Mouse (Mus musculus) midbrain, embryonic 15.5 days (tissue): ENCODE measurements around the gene Phlpp1. TPM values are rescaled to one million over a fixed set of nuclear protein-coding genes. Genes with fewer than 3 reads are reported as not detected.
"Not testable (repeated sequence)": the region's sequence is repeated elsewhere in the genome, so short reads cannot be mapped to it uniquely, and the experiment has no call there.

Source experiments
- ATAC-seq: fragments of 200-750 bp; cut with Nextera tagmentation; replicated peaks from 2 replicates; pipeline ENCODE4 v1.8.0; 2017; ENCODE audit warnings: moderate TSS enrichment
- H3K27ac ChIP-seq: fragments of 300-500 bp; sonication (generic); 2 replicates; pipeline ENCODE4 v1.5.1; 2015; ENCODE audit warnings: mild to moderate bottlenecking, inconsistent platforms
- H3K27me3 ChIP-seq: fragments of 300-500 bp; sonication (generic); replicated peaks from 2 replicates; pipeline ENCODE4 v1.6.1; 2015; ENCODE audit warnings: inconsistent platforms
- H3K36me3 ChIP-seq: fragments of 300-500 bp; sonication (generic); replicated peaks from 2 replicates; pipeline ENCODE4 v1.6.1; 2015; ENCODE audit warnings: inconsistent platforms
- H3K4me1 ChIP-seq: fragments of 300-500 bp; sonication (generic); 2 replicates; pipeline ENCODE4 v1.6.1; 2015; ENCODE audit warnings: inconsistent platforms
- H3K4me2 ChIP-seq: fragments of 300-500 bp; sonication (generic); 2 replicates; pipeline ENCODE4 v1.6.1; 2015; ENCODE audit warnings: inconsistent platforms, mild to moderate bottlenecking, moderate library complexity
- H3K4me3 ChIP-seq: fragments of 300-500 bp; sonication (generic); 2 replicates; pipeline ENCODE4 v1.5.1; 2015; ENCODE audit warnings: mild to moderate bottlenecking, inconsistent platforms
- H3K9ac ChIP-seq: fragments of 300-500 bp; sonication (generic); 2 replicates; pipeline ENCODE4 v1.6.1; 2015; ENCODE audit warnings: mild to moderate bottlenecking, inconsistent platforms
- H3K9me3 ChIP-seq: fragments of 300-500 bp; sonication (generic); 2 replicates; pipeline ENCODE4 v1.6.1; 2016; ENCODE audit warnings: inconsistent platforms
- WGBS: fragments of 180-500 bp; shearing (Covaris S2); methylation state at CpG from one replicate; pipeline ENCODE4 v1.1.7; 2015; ENCODE audit warnings: mixed read lengths; 5-methylcytosine and 5-hydroxymethylcytosine counted together
- polyA plus RNA-seq: library from polyadenylated mRNA; unstranded; fragments of >200 nt; fragmentation: Nextera tagmentation; extraction: Ambion mirVana; gene quantifications from 2 replicates; pipeline ENCODE4 v1.2.1, GENCODE M21; 2015

The Phlpp1 gene
- polyA plus RNA-seq, 1 experiment from 2014 or later: 8.0 TPM

DNA sequence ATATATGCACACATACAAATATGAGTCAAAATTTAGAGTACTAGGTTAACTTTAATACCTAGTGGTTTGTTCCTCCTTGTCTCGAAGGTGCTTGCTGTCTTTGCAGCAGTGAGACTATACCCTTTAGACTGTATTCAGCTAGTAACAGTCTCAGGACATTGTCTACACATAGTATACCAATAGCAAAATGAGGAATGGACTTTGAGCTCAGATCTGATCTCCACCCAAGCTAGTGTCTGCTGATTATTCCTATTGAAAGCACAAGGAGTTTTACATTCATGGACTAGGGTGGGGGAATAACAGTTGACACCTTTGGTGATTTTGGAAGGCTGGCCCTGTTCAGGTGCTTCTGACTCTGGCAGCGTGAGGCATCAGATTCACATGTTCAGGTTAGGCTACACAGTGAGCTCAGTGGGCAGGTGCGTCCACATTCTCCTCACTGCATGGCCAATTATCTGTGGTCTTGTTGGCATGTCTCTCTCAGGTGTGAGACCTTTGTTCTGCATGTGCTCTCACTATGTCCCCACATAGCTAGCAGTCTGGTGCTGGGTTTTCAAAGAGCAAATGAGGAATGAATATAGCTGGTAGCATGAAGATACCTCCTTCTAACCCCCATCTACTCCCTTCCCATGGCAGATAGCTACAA, 138.0 kb downstream of the Phlpp1 start:
- 98% methylated on average over 3 of the region's 3 CpGs for WGBS
- Histone ChIP-seq H3K27ac (no peak overlapping the region), H3K27me3 (no peaks in the 10 kb centered on the region), H3K36me3 (no peaks in the 10 kb centered on the region), H3K9ac (no peak overlapping the region), H3K9me3 (no peaks in the 10 kb centered on the region), H3K4me1 (no peaks in the 10 kb centered on the region), H3K4me3 (no peak overlapping the region), H3K4me2 (no peak overlapping the region)
- ATAC-seq: no peak

DNA sequence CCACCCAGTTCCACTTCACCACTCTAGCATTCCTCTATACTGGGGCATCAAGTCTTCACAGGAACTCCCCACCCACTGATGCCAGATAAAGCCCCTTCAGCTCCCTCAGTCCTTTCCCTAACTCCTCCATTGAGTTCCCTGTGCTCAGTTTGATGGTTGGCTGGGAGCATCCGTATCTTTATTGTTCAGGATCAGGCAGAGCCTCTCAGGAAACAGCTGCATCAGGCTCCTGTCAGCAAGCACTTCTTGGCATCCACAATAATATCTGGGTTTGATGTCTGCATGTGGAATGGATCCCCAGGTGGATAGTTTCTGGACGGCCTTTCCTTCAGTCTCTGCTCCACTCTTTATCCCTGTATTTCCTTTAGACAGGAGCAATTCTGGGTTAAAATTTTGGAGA, 138.7 kb downstream of the Phlpp1 start:
- Histone ChIP-seq H3K4me1 (no peaks in the 10 kb centered on the region), H3K27me3 (no peaks in the 10 kb centered on the region), H3K27ac (no peak overlapping the region), H3K4me3 (no peak overlapping the region), H3K9ac (no peak overlapping the region), H3K36me3 (no peaks in the 10 kb centered on the region), H3K4me2 (no peak overlapping the region), H3K9me3 (no peaks in the 10 kb centered on the region)
- 68% methylated on average over 2 of the region's 2 CpGs for WGBS
- no peak for ATAC-seq

DNA sequence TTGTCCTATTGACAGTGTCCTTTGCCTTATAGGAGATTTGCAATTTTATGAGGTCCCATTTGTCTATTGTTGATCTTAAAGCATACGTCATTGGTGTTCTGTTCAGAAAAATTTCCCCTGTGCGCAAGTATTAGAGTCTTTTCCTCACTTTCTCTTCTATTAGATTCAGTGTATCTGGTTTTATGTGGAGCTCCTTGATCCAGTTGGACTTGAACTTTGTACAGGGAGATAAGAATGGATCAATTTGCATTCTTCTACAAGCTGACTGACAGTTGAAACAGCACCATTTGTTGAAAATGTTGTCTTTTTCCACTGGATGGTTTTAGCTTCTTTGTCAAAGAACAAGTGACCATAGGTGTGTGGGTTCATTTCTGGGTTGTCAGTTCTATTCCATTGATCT, 140.3 kb downstream of the Phlpp1 start:
- H3K36me3 ChIP-seq, H3K27ac ChIP-seq, H3K9me3 ChIP-seq, H3K4me2 ChIP-seq, H3K4me1 ChIP-seq, H3K27me3 ChIP-seq, H3K4me3 ChIP-seq, H3K9ac ChIP-seq, ATAC-seq: not testable (repeated sequence)
- WGBS: 90% methylated on average over 2 of the region's 2 CpGs

DNA sequence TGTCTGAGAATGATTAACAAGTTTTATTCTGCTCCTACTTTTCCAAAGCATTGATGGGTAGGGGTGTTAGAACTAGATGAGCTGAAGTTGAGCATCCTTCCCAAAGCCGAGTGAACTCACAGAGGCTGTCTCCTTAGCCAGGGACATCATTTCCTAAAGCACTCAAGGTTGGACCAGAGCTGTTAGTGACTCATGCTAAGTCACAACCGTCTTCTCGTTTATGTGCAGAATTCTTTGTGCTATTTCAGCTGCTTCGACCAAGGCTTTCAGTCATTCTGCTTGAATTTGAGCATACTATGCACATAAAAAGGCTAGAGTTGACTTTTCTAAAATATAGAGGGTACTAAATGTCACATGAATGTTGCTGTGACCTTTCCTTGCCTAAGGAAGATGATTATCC, 142.9 kb downstream of the Phlpp1 start:
- H3K27ac ChIP-seq: no peak overlapping the region
- H3K9me3 ChIP-seq: no peaks in the 10 kb centered on the region
- H3K9ac ChIP-seq: no peak overlapping the region
- no peaks in the 10 kb centered on the region for H3K36me3 ChIP-seq
- no peak overlapping the region for H3K4me3 ChIP-seq
- ATAC-seq: no peak
- WGBS: 92% methylated on average over 4 of the region's 4 CpGs
- no peaks in the 10 kb centered on the region for H3K4me1 ChIP-seq
- H3K27me3 ChIP-seq: no peaks in the 10 kb centered on the region
- no peak overlapping the region for H3K4me2 ChIP-seq

DNA sequence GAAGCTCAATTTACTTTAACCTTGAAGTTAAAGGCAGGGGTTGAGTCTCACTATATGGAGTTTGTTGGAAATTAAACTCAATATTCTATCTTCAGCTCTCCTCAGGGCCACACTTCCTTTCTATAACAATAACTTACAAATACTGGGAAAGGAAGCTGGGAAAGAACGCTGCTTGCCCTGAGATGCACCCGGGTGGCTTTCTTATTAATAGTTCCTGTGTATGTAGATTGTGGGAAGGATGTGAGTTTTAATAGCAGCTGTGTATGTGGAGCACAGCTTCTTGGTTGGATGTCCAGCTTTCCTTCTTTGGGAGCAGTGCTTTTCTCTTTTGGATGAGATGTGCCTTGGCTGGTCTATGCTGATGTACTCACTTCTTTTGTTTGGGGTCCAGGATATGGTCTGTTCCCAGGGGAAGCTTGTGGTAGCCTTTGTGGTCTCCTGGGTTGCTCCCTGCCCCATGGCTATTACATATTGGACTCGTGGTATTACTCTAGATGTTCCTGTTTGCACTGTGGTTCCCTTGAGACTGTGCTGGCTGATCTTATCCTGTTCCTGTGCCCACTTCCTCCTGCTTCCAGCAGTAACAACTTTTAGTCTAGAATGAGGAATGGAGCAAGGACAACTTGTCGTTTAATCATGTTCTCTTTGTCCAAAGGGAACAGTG, 145.2 kb downstream of the Phlpp1 start:
- Histone ChIP-seq H3K4me1 (no peaks in the 10 kb centered on the region), H3K9ac (no peak overlapping the region), H3K4me3 (no peak overlapping the region), H3K4me2 (no peak overlapping the region), H3K36me3 (no peaks in the 10 kb centered on the region), H3K27me3 (no peaks in the 10 kb centered on the region), H3K9me3 (no peaks in the 10 kb centered on the region), H3K27ac (no peak overlapping the region)
- 84% methylated on average over 4 of the region's 4 CpGs for WGBS
- no peak for ATAC-seq

DNA sequence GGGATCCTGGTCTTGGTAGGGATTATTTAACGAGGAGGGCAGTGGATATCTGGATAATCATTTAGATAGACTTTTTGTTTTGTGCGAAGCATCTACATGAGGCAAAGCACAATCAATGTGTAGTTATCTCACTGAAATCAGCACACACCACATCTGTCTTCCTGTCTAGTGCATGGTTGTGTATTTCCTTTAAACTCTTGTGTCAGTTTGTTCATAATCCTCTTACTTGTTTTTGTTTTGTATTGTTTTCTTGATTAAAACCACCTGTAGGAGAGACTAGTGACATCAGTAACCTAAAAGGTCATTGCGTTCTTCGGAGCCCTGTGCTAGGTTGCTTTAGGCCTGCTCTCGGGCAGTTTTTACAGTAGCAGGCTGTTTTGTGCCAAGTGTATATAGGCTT, 146.8 kb downstream of the Phlpp1 start:
- no peaks in the 10 kb centered on the region for H3K27me3 ChIP-seq
- no peaks in the 10 kb centered on the region for H3K36me3 ChIP-seq
- no peaks in the 10 kb centered on the region for H3K9me3 ChIP-seq
- ATAC-seq: no peak
- H3K4me2 ChIP-seq: no peak overlapping the region
- no peaks in the 10 kb centered on the region for H3K4me1 ChIP-seq
- WGBS: 84% methylated on average over 5 of the region's 5 CpGs
- no peak overlapping the region for H3K4me3 ChIP-seq
- H3K27ac ChIP-seq: no peak overlapping the region
- no peak overlapping the region for H3K9ac ChIP-seq

DNA sequence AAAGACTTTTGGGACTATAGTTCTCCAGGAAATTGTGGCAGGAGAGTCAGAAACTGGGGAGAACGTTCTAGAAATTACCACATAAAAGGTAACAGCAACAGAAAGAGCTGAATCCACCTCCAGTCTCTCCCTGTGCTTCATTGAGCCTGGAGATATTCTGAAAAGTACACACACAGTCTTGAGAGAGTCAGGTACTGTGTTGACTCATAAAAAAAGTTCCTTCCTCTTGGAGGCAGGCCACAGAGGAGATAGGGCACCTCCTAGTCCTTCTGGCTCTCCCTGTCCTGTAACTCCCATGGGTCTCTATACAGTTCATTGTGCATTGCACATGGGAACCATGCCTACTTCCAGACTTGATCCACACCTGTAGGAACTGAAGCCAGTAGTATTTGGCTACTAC, 149.0 kb downstream of the Phlpp1 start:
- no peak for ATAC-seq
- H3K36me3 ChIP-seq: no peaks in the 10 kb centered on the region
- WGBS: 92% methylated on average over 1 of the region's 1 CpGs
- no peak overlapping the region for H3K4me3 ChIP-seq
- no peaks in the 10 kb centered on the region for H3K27me3 ChIP-seq
- no peaks in the 10 kb centered on the region for H3K9me3 ChIP-seq
- H3K4me2 ChIP-seq: no peak overlapping the region
- no peak overlapping the region for H3K9ac ChIP-seq
- no peak overlapping the region for H3K27ac ChIP-seq
- no peaks in the 10 kb centered on the region for H3K4me1 ChIP-seq

DNA sequence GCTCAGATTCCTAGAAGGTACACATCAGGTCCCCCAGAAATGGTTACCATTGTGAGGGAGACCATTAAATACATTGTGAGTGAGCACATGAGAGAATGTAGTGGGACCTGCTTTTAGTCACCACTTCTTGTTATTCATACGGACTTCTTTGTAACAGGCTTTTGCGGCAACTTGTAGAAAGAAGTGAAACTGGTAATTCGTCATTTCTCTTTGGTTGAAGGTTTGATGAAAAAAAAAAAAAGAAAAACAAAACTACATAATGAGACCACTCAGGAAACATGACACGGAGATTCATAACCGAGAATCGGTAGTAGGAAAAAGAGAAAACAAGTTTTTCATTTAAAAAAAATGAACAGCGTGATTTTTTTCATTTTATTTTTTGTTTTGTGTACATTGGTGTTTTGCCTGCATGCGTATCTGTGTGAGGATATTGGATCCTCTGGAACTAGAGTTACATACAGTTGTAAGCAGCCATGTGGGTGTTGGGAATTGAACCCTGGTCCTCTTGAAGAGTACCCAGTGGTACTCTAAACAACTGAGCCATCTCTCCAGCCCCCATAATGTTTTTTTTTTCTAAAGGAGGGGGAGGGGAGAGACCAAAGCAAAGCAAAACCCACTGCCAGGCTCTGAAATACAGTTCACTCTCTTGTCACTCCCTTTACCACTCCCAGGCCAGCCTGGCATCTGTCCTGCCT, 150.0 kb downstream of the Phlpp1 start:
- Histone ChIP-seq H3K4me1 (no peaks in the 10 kb centered on the region), H3K9me3 (no peaks in the 10 kb centered on the region), H3K27me3 (no peaks in the 10 kb centered on the region), H3K27ac (no peak overlapping the region), H3K4me2 (no peak overlapping the region), H3K36me3 (no peaks in the 10 kb centered on the region), H3K4me3 (no peak overlapping the region), H3K9ac (no peak overlapping the region)
- ATAC-seq: no peak
- 95% methylated on average over 8 of the region's 8 CpGs for whole genome bisulfite sequencing

DNA sequence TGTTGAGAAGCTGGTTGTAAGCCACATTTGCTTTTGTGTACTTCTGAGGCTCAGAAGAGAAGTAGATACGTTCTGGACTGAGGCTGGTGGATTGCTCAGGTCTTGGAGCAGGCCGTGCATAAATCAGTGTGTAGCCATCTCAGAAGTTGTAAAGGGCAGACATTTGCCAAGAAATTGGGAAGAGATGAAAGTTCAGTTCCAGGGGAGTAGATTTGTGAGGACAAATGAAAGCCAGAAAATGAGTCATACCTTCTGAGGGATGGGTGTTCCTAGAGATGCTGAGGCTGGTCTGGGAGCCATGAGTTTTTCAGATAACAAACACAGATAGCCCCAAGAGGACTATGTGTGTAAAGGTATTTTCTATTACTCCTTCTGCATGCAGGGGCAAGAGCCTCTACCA, 155.1 kb downstream of the Phlpp1 start:
- no peak overlapping the region for H3K9ac ChIP-seq
- no peaks in the 10 kb centered on the region for H3K9me3 ChIP-seq
- H3K27ac ChIP-seq: no peak overlapping the region
- no peak for ATAC-seq
- H3K4me3 ChIP-seq: no peak overlapping the region
- no peaks in the 10 kb centered on the region for H3K4me1 ChIP-seq
- no peak overlapping the region for H3K4me2 ChIP-seq
- no peaks in the 10 kb centered on the region for H3K36me3 ChIP-seq
- 78% methylated on average over 2 of the region's 2 CpGs for WGBS
- no peaks in the 10 kb centered on the region for H3K27me3 ChIP-seq

DNA sequence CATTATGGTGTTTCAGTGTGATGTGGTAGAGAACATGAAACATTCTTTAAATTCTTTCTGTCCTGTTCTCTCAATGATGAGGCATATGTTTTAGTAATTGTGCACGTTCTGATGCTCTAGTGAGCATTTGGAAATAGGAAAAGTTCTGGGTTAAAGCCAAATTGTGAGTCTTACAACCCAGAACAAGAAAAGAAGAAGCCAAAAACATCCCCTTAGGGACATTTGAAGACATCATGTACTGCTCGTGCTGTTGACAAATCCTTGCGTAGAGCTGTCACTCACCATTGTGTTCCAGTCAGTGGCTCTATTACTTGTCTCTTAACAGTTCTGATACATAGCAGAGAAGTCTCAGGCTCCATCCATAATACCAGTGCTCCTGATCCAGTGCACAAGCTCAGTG, 170.5 kb downstream of the Phlpp1 start:
- WGBS: 83% methylated on average over 3 of the region's 3 CpGs
- no peaks in the 10 kb centered on the region for H3K27me3 ChIP-seq
- no peak for ATAC-seq

DNA sequence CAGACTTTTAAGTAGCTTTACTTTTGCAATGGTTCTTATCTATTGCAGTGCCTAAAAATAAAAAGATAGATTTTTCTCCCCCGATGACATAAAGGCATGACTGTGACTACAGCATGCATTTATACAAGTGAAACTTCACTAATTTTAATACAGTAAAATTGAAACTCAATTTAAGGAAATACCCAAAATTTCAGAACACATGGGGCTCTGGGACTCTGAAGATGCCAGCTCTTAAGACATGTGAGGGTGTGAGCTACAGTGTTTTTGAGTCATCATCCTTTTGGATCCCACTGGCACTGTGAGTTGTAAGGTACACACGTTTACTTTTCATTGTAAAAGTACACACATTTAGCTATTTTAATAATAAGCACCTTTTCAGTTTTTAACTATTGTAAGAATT, 173.7 kb downstream of the Phlpp1 start:
- no peak overlapping the region for H3K9ac ChIP-seq
- no peaks in the 10 kb centered on the region for H3K9me3 ChIP-seq
- WGBS: 95% methylated on average over 2 of the region's 2 CpGs
- no peak overlapping the region for H3K4me2 ChIP-seq
- H3K36me3 ChIP-seq: peaks cover 12% of the 10 kb centered on the region; the same call in 1 of the 2 replicates
- no peaks in the 10 kb centered on the region for H3K27me3 ChIP-seq
- H3K4me3 ChIP-seq: no peak overlapping the region
- no peak overlapping the region for H3K27ac ChIP-seq
- no peaks in the 10 kb centered on the region for H3K4me1 ChIP-seq
- no peak for ATAC-seq

More for the DNA sequence above, 170.5 kb downstream of the Phlpp1 start:
- Histone ChIP-seq H3K4me3 (no peak overlapping the region), H3K9me3 (no peaks in the 10 kb centered on the region), H3K4me1 (no peaks in the 10 kb centered on the region), H3K9ac (no peak overlapping the region), H3K27ac (no peak overlapping the region), H3K4me2 (no peak overlapping the region), H3K36me3 (peaks cover 12% of the 10 kb centered on the region; the same call in 1 of the 2 replicates)

DNA sequence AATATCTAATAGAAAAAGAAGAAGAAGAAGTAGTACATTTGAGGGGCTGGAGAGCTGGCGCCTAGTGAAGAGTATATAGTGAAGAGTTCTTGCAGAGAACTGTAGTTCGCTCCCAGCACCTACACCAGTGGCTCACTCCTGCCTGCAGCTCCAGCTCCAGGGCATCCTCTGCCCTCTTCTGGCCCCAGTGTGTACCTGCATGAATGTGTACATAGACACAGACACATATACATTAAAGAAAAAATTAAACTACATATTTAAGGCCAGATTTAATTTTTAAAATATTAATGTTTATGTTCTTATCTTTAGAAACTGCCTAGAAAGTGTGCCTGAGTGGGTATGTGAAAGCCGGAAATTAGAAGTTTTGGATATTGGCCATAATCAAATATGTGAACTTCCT, 175.2 kb downstream of the Phlpp1 start:
- no peaks in the 10 kb centered on the region for H3K27me3 ChIP-seq
- no peak overlapping the region for H3K4me3 ChIP-seq
- ATAC-seq: no peak
- H3K4me2 ChIP-seq: no peak overlapping the region
- H3K4me1 ChIP-seq: no peaks in the 10 kb centered on the region
- no peak overlapping the region for H3K27ac ChIP-seq
- WGBS: 94% methylated on average over 3 of the region's 3 CpGs
- peaks cover 12% of the 10 kb centered on the region; the same call in 1 of the 2 replicates for H3K36me3 ChIP-seq
- H3K9me3 ChIP-seq: no peaks in the 10 kb centered on the region
- no peak overlapping the region for H3K9ac ChIP-seq

DNA sequence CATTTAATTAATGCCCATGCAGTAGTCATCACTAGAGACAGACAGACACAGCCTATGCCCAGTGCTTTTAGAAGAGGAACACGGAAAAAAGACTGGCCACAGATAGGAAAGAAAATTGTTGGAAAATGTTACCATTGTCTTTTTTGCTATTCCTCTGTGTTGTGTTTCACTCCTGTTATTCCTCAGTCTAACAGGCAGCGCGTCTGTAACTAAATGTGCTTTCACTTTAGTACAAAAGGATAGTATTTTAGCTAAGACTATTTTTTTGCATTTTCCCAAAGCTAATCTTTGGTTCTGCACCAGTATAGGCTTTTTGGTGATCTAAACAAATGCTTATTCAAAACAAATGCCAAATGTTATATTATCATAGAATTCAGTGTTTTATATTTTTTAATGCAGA, 177.6 kb downstream of the Phlpp1 start:
- Histone ChIP-seq H3K4me1 (no peaks in the 10 kb centered on the region), H3K4me2 (no peak overlapping the region), H3K9ac (no peak overlapping the region), H3K36me3 (peaks cover 6% of the 10 kb centered on the region; the same call in 1 of the 2 replicates), H3K9me3 (no peaks in the 10 kb centered on the region), H3K27me3 (no peaks in the 10 kb centered on the region), H3K4me3 (no peak overlapping the region), H3K27ac (no peak overlapping the region)
- WGBS: 94% methylated on average over 3 of the region's 3 CpGs
- no peak for ATAC-seq
